Mouse (Mus musculus): ENCODE data around the gene Rbm15b. TPM values are rescaled to one million over a fixed set of nuclear protein-coding genes. Genes with fewer than 3 reads are reported as not detected.

Gene Rbm15b
- polyA plus RNA-seq (2012; ENCODE audit: insufficient read depth, insufficient read length, missing spikeins): 12.6 and 15.3 TPM in 2 replicates

GRCm38 (mm10) chr9:106886828-106887702 is at the start of gene Rbm15b:
Gene Rbm15b, minus strand, starts transcription at chr9:106887428.
- Histone ChIP-seq H3K4me3 (ENCODE audit: insufficient read depth, low read length) (peak within 1 kb of the TSS; percentile 85), H3K27ac (ENCODE audit: insufficient read depth, low read depth, low read length) (peak within 1 kb of the TSS; percentile 45), H3K4me1 (ENCODE audit: control insufficient read depth, insufficient read depth, low read length) (peaks cover 46% of the 10 kb centered on the region)
- TF ChIP-seq CTCF (IDR thresholded peaks at IDR 0.05; ENCODE audit: low read depth, low read length) (no peak; the same call in 1 of the 2 replicates), POLR2A (IDR thresholded peaks at IDR 0.05; ENCODE audit: borderline replicate concordance, low read depth, low read length) (peak; percentile 74; the same call in 1 of the 2 replicates)

GRCm38 (mm10) chr9:106934998-106935397 is 47.8 kb upstream of the Rbm15b start:
- no peak for TF ChIP-seq CTCF (IDR thresholded peaks at IDR 0.05; ENCODE audit: low read depth, low read length)
- TF ChIP-seq POLR2A (IDR thresholded peaks at IDR 0.05; ENCODE audit: borderline replicate concordance, low read depth, low read length): no peak
- Histone ChIP-seq H3K4me1 (ENCODE audit: control insufficient read depth, insufficient read depth, low read length) (peaks cover 6% of the 10 kb centered on the region; the same call in 1 of the 2 replicates), H3K4me3 (ENCODE audit: insufficient read depth, low read length) (no peak overlapping the region), H3K27ac (ENCODE audit: insufficient read depth, low read depth, low read length) (no peak overlapping the region)

DNA sequence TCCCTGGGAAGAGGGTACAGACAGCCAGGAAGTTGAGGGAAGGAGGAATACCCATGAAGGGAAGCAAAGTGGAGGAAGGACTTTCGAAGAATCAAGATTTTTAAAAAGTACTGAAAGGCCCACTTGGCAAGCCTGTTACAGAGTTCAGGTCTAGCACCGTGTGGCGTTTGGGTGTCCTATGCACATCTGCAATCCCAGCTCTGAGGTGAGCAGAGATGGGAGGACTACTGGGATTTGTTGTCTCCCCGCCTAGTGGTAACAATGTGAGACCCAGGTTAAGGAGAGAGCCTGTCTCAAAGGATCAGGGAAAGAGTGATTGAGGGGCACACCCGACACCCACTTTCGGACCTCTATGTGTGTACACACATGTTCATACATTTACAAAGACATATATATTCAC is 27.6 kb upstream of the Rbm15b start:
- Histone ChIP-seq H3K4me3 (ENCODE audit: insufficient read depth, low read length) (no peak overlapping the region), H3K4me1 (ENCODE audit: control insufficient read depth, insufficient read depth, low read length) (peaks cover 4% of the 10 kb centered on the region), H3K27ac (ENCODE audit: insufficient read depth, low read depth, low read length) (no peak overlapping the region)
- no peak for TF ChIP-seq POLR2A (IDR thresholded peaks at IDR 0.05; ENCODE audit: borderline replicate concordance, low read depth, low read length)
- no peak for TF ChIP-seq CTCF (IDR thresholded peaks at IDR 0.05; ENCODE audit: low read depth, low read length)

DNA sequence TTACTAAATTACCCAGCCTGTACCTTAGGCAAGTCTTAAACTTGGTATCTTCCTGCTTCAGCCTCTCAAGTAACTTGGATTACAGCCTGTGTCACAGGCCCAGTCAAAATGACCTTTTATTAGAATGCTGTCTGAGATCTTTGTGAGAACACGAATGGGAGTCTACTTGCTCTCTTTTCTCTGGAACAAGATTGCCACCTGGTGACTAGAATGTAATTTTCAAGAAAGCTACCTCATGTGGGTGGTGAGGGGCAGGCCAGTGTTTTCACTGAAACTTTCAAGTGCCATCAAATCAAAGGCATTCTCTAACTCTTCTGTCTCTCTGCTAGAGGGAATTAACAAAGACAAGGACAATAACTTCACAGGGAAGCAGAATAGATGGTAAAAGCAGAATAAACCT is 26.5 kb upstream of the Rbm15b start:
- TF ChIP-seq CTCF (IDR thresholded peaks at IDR 0.05; ENCODE audit: low read depth, low read length) (no peak), POLR2A (IDR thresholded peaks at IDR 0.05; ENCODE audit: borderline replicate concordance, low read depth, low read length) (no peak)
- peaks cover 12% of the 10 kb centered on the region for H3K4me1 ChIP-seq (ENCODE audit: control insufficient read depth, insufficient read depth, low read length)
- H3K4me3 ChIP-seq (ENCODE audit: insufficient read depth, low read length): no peak overlapping the region
- H3K27ac ChIP-seq (ENCODE audit: insufficient read depth, low read depth, low read length): no peak overlapping the region

GRCm38 (mm10) chr9:106911624-106912023 is 24.4 kb upstream of the Rbm15b start:
- peaks cover 15% of the 10 kb centered on the region for H3K4me1 ChIP-seq (ENCODE audit: control insufficient read depth, insufficient read depth, low read length)
- no peak for TF ChIP-seq POLR2A (IDR thresholded peaks at IDR 0.05; ENCODE audit: borderline replicate concordance, low read depth, low read length)
- no peak overlapping the region for H3K27ac ChIP-seq (ENCODE audit: insufficient read depth, low read depth, low read length)
- no peak overlapping the region for H3K4me3 ChIP-seq (ENCODE audit: insufficient read depth, low read length)

DNA sequence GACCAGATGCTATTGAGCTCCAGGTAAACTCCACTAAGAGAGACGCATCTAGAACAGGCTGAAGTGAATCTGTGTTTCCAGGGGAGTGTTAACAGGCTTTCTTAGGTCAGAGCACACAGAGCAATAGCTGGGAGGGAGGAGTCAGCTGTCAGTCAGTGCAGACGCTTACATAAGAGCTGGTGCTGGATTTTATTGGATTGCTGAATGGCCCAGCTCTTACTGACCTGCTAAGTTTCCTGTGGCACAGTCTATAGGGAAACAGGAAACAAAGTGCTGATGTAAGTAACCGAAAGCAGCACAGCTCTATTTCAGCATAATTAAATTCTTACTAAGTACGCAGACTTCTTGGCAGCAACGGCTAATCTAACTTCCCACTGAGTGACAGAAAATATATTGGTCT is 21.5 kb upstream of the Rbm15b start:
- no peak overlapping the region for H3K4me3 ChIP-seq (ENCODE audit: insufficient read depth, low read length)
- peaks cover 15% of the 10 kb centered on the region for H3K4me1 ChIP-seq (ENCODE audit: control insufficient read depth, insufficient read depth, low read length)
- TF ChIP-seq POLR2A (IDR thresholded peaks at IDR 0.05; ENCODE audit: borderline replicate concordance, low read depth, low read length): no peak
- no peak for TF ChIP-seq CTCF (IDR thresholded peaks at IDR 0.05; ENCODE audit: low read depth, low read length)
- H3K27ac ChIP-seq (ENCODE audit: insufficient read depth, low read depth, low read length): peak overlapping the region; percentile 71

DNA sequence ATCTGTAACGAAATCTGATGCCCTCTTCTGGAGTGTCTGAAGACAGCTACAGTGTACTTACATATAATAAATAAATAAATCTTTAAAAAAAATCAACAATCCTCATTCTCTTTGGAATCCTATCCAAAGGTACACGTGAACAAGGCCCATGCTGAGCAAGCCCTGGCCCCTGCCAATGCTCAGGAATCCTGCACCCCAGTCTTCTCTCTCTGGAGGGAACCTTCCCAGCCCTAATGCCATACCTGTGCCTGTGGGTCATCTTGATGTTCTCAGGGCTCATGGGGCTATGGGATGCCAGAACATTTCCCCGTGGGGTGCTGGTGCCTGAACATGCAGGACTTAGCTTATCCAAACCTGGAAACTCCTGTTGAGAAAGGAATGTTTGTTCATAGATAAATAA is 20.9 kb upstream of the Rbm15b start:
- TF ChIP-seq POLR2A (IDR thresholded peaks at IDR 0.05; ENCODE audit: borderline replicate concordance, low read depth, low read length) (no peak), CTCF (IDR thresholded peaks at IDR 0.05; ENCODE audit: low read depth, low read length) (no peak)

DNA sequence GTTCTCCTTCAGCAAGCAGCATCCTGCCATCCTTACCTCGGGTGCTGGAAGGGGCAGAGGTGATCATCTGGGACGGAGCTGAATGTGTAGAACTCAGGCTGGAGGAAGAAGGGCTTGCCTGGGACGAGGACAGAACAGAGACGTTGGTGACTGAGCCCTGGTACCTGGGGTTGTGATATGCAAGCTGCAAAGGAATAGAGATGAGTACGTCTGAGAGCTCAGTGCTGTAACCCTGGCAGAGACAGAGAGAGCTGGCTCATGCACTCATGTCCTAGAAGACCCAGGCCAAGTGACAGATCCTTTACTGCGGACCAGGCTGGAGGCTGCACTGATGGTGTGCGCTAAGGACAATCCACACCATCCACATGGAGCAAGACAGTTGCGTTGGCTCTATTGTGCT is 19.4 kb upstream of the Rbm15b start:
- Histone ChIP-seq H3K27ac (ENCODE audit: insufficient read depth, low read depth, low read length) (no peak overlapping the region), H3K4me1 (ENCODE audit: control insufficient read depth, insufficient read depth, low read length) (peaks cover 15% of the 10 kb centered on the region), H3K4me3 (ENCODE audit: insufficient read depth, low read length) (no peak overlapping the region)
- TF ChIP-seq CTCF (IDR thresholded peaks at IDR 0.05; ENCODE audit: low read depth, low read length): no peak
- no peak for TF ChIP-seq POLR2A (IDR thresholded peaks at IDR 0.05; ENCODE audit: borderline replicate concordance, low read depth, low read length)

More for the DNA sequence above, 20.9 kb upstream of the Rbm15b start:
- no peak overlapping the region for H3K4me3 ChIP-seq (ENCODE audit: insufficient read depth, low read length)
- H3K4me1 ChIP-seq (ENCODE audit: control insufficient read depth, insufficient read depth, low read length): peaks cover 15% of the 10 kb centered on the region
- H3K27ac ChIP-seq (ENCODE audit: insufficient read depth, low read depth, low read length): no peak overlapping the region

- Histone ChIP-seq H3K27ac (ENCODE audit: insufficient read depth, low read depth, low read length) (no peak overlapping the region), H3K4me1 (ENCODE audit: control insufficient read depth, insufficient read depth, low read length) (peaks cover 3% of the 10 kb centered on the region), H3K4me3 (ENCODE audit: insufficient read depth, low read length) (no peak overlapping the region)
- TF ChIP-seq CTCF (IDR thresholded peaks at IDR 0.05; ENCODE audit: low read depth, low read length) (no peak), POLR2A (IDR thresholded peaks at IDR 0.05; ENCODE audit: borderline replicate concordance, low read depth, low read length) (no peak)
These were observed 16.5 kb upstream of the Rbm15b start for GRCm38 (mm10) chr9:106903791-106904134.

DNA sequence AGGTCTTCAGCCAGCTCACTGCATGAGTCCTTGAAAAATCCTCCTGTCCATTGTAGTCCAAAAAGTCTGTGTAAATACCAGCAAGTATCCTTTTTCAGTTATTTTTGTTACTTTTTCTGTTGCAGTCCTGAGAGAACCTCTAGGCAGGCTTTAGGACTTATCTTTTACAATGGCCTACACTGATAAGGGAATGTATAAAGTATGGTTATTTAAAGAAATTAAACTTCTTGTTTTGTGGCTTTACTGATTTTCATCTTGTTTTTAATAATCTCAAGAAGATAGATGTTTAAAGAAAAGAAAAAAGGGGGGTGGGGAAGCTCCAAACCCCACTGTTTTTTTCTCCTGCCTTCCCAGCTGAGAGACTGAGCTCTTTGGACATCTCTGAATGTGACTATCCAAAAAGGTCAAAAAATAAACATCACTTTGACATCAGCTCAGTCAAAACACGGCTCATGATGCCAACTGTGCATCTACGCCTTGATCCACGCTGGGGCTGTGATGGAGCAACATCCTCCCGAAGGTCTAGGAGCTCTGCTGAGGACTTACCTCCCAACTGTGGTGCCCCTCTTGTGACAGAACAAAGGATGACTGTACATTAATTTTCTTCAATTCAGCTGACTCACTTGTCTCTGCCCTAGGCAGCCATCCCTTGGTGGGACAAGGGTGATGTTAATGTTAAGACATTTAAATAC is 16.0 kb upstream of the Rbm15b start:
- Histone ChIP-seq H3K4me1 (ENCODE audit: control insufficient read depth, insufficient read depth, low read length) (peaks cover 2% of the 10 kb centered on the region), H3K27ac (ENCODE audit: insufficient read depth, low read depth, low read length) (no peak overlapping the region), H3K4me3 (ENCODE audit: insufficient read depth, low read length) (no peak overlapping the region)
- no peak for TF ChIP-seq POLR2A (IDR thresholded peaks at IDR 0.05; ENCODE audit: borderline replicate concordance, low read depth, low read length)
- no peak for TF ChIP-seq CTCF (IDR thresholded peaks at IDR 0.05; ENCODE audit: low read depth, low read length)
